Mouse (Mus musculus) liver, embryonic 11.5 days (tissue): ENCODE measurements around the gene Med26. TPM values are rescaled to one million over a fixed set of nuclear protein-coding genes. Genes with fewer than 3 reads are reported as not detected.

Experiments
- ATAC-seq: fragments of 200-750 bp; cut with Nextera tagmentation; replicated peaks from 2 replicates; pipeline ENCODE4 v1.8.0; 2017; ENCODE audit warnings: moderate number of reproducible peaks, mild to moderate bottlenecking, moderate TSS enrichment, moderate library complexity; ENCODE audit not compliant: low FRiP score
- DNase-seq: peaks from one replicate; pipeline ENCODE4 v3.0.0-alpha.2; 2017; ENCODE audit warnings: low spot score
- H3K27ac ChIP-seq: fragments of 300-500 bp; sonication (generic); 2 replicates; pipeline ENCODE4 v1.5.1; 2014; ENCODE audit warnings: mild to moderate bottlenecking, low read depth, low read length, control low read depth
- H3K27me3 ChIP-seq: fragments of 300-500 bp; sonication (generic); replicated peaks from 2 replicates; pipeline ENCODE4 v1.6.1; 2014; ENCODE audit warnings: low read length, mixed read lengths; ENCODE audit not compliant: control insufficient read depth, insufficient read depth
- H3K36me3 ChIP-seq: fragments of 300-500 bp; sonication (generic); 2 replicates; pipeline ENCODE4 v1.6.1; 2014; ENCODE audit warnings: mild to moderate bottlenecking, low read length, moderate library complexity, mixed read lengths; ENCODE audit not compliant: control insufficient read depth, insufficient read depth
- H3K4me1 ChIP-seq: fragments of 300-500 bp; sonication (generic); replicated peaks from 2 replicates; pipeline ENCODE4 v1.6.1; 2014; ENCODE audit warnings: low read length, mixed read lengths; ENCODE audit not compliant: control insufficient read depth, insufficient read depth
- H3K4me2 ChIP-seq: fragments of 300-500 bp; sonication (generic); 2 replicates; pipeline ENCODE4 v1.6.1; 2014; ENCODE audit warnings: mild to moderate bottlenecking, control low read depth, moderate library complexity
- H3K4me3 ChIP-seq: fragments of 300-500 bp; sonication (generic); 2 replicates; pipeline ENCODE4 v1.5.1; 2014; ENCODE audit warnings: low read depth, low read length, control low read depth
- H3K9ac ChIP-seq: fragments of 300-500 bp; sonication (generic); 2 replicates; pipeline ENCODE4 v1.6.1; 2014; ENCODE audit warnings: low read depth, low read length, control low read depth
- H3K9me3 ChIP-seq: fragments of 300-500 bp; sonication (generic); 2 replicates; pipeline ENCODE4 v1.6.1; 2016; ENCODE audit warnings: low read length, inconsistent platforms, mixed read lengths; ENCODE audit not compliant: control insufficient read depth
- WGBS: fragments of 180-500 bp; shearing (Covaris S2); extraction: QIAGEN DNeasy Blood & Tissue Kit; methylation state at CpG from one replicate; pipeline ENCODE4 v1.1.7; 2014; 5-methylcytosine and 5-hydroxymethylcytosine counted together
- polyA plus RNA-seq: library from polyadenylated mRNA; unstranded; fragments of >200 nt; fragmentation: Nextera tagmentation; extraction: Ambion mirVana; gene quantifications from 2 replicates; pipeline ENCODE4 v1.2.1, GENCODE M21; 2014

Gene Med26
- polyA plus RNA-seq, 1 experiment from 2014 or later, result 16.4 TPM

- Histone ChIP-seq H3K4me1 (no peaks in the 10 kb centered on the region), H3K4me3 (no peak overlapping the region), H3K27ac (no peak overlapping the region), H3K9ac (no peak overlapping the region), H3K27me3 (no peaks in the 10 kb centered on the region), H3K36me3 (peaks cover 24% of the 10 kb centered on the region), H3K9me3 (no peaks in the 10 kb centered on the region), H3K4me2 (no peak overlapping the region)
- 78% methylated on average over 1 of the region's 1 CpGs for WGBS
- DNase-seq, result no peak
- ATAC-seq, result no peak
Measured at GRCm38 (mm10) chr8:72561111-72561689, 13.1 kb upstream of the Med26 start.

DNA sequence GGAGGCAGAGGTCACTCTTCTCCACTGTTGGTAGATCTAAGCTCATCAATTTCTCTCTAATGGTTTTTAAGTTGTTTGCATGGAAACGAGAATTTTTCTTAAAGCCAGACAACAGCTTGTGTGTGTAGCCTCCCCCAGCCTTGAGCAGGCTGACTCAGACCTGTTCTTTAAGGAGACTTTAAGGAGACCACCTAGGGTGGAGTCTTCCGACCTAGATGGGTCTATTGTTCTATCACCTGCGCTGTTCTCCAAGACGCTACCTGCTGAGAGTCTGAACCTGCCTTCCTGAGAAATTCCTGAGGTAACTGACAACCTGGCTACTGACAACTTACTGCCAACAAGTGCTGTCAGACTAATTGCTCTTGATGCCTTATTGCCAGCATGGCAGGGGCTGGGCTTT lies 7.7 kb upstream of the Med26 start:
- 59% methylated on average over 4 of the region's 4 CpGs for WGBS
- no peaks in the 10 kb centered on the region for H3K27me3 ChIP-seq
- no peak overlapping the region for H3K9ac ChIP-seq
- H3K4me3 ChIP-seq, result no peak overlapping the region
- H3K36me3 ChIP-seq, result peaks cover 7% of the 10 kb centered on the region
- DNase-seq, result no peak
- no peak overlapping the region for H3K27ac ChIP-seq
- H3K4me2 ChIP-seq, result no peak overlapping the region
- ATAC-seq, result no peak
- H3K4me1 ChIP-seq, result no peaks in the 10 kb centered on the region
- no peaks in the 10 kb centered on the region for H3K9me3 ChIP-seq

- H3K9ac ChIP-seq, result peak overlapping the region; percentile 81
- peak overlapping the region; percentile 89 for H3K4me2 ChIP-seq
- H3K27me3 ChIP-seq, result no peaks in the 10 kb centered on the region
- H3K4me1 ChIP-seq, result peaks cover 21% of the 10 kb centered on the region
- whole genome bisulfite sequencing, result 19% methylated on average over 5 of the region's 5 CpGs
- H3K9me3 ChIP-seq, result no peaks in the 10 kb centered on the region
- H3K27ac ChIP-seq, result peak overlapping the region; percentile 90
- no peak for ATAC-seq
- H3K4me3 ChIP-seq, result peak overlapping the region; percentile 90
- DNase-seq, result no peak
- H3K36me3 ChIP-seq, result peaks cover 4% of the 10 kb centered on the region
Measured at GRCm38 (mm10) chr8:72549314-72549892, 1.3 kb upstream of the Med26 start.

- Histone ChIP-seq H3K36me3 (peaks cover 4% of the 10 kb centered on the region), H3K9ac (peak overlapping the region; percentile 81), H3K4me1 (peaks cover 21% of the 10 kb centered on the region), H3K27ac (peak overlapping the region; percentile 90), H3K9me3 (no peaks in the 10 kb centered on the region), H3K4me3 (peak overlapping the region; percentile 90), H3K27me3 (no peaks in the 10 kb centered on the region), H3K4me2 (peak overlapping the region; percentile 89)
- ATAC-seq (peak; percentile 52), DNase-seq (no peak)
- WGBS, result under 1% methylated on average over 45 of the region's 45 CpGs
Measured at GRCm38 (mm10) chr8:72548644-72549313, 709 bp upstream of the Med26 start.

DNA sequence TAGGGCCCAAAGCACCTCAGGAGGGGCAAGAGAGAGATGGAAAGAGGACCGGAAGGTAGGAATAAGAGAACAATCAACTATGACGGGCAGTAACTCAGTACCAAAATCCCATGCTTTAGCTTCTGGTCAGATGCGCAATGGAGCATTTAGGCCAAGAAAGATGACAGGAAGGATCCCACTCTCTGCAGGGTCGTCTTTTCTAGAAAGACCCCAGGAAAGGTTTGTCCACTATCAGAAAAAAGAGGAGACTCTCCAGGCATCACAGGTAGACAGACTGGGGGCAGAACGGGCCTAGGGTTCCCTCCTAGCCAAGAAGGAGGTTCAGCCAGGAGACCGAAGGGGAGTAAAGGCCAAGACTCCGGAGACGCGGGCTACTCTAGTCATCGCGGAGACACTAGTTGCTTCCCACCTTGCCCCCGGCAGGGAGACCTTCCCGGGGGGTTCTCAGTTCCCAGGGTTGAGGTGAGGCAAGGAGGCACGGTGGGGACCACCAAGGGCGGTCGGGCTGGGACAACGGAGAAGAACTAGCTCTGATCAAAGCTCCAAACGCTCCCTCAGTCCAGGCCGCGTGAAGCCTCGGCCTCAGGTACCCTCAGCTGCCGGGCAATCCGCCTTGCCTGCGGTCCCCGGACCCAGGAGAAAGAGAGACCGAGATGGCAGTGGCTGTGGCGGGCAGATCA lies 808 bp downstream of the Med26 start:
- Histone ChIP-seq H3K27ac (peak overlapping the region; percentile 77), H3K4me1 (peaks cover 26% of the 10 kb centered on the region), H3K27me3 (no peaks in the 10 kb centered on the region), H3K9me3 (no peaks in the 10 kb centered on the region), H3K4me3 (peak overlapping the region; percentile 90), H3K36me3 (peaks cover 10% of the 10 kb centered on the region), H3K9ac (peak overlapping the region; percentile 93), H3K4me2 (peak overlapping the region; percentile 89)
- 2% methylated on average over 27 of the region's 27 CpGs for WGBS
- DNase-seq (no peak), ATAC-seq (no peak; the same call in 1 of the 2 replicates)

- H3K4me3 ChIP-seq, result no peak overlapping the region
- no peak overlapping the region for H3K4me2 ChIP-seq
- H3K9me3 ChIP-seq, result no peaks in the 10 kb centered on the region
- no peak for DNase-seq
- H3K9ac ChIP-seq, result no peak overlapping the region
- ATAC-seq, result no peak
- H3K27me3 ChIP-seq, result no peaks in the 10 kb centered on the region
- peaks cover 6% of the 10 kb centered on the region; the same call in 1 of the 2 replicates for H3K36me3 ChIP-seq
- H3K27ac ChIP-seq, result no peak overlapping the region
- H3K4me1 ChIP-seq, result peaks cover 7% of the 10 kb centered on the region; the same call in 1 of the 2 replicates
Measured at GRCm38 (mm10) chr8:72539234-72539633, 8.8 kb downstream of the Med26 start.

DNA sequence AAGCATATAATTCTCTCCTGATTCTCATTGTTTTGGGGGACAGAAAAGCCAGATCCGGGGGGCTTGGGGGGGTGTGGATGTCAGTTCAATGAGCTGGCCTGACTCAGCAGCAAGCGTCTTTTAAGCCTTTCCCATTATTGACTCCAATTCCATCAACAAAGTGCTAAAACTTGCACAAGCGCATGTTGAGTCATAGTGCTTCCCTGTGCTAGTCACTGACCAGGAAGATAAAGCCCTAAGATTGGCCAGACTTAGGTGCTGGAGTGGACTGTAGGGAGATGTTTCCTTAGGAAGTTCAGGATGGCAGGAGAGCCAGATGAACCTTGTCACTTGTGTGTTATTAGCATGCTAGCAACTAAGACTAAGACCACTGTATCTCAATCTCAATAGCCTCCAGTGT lies 13.2 kb downstream of the Med26 start:
- Histone ChIP-seq H3K4me1 (0 out of 2 replicates have a peak, but pooled peaks cover 2% of the 10 kb centered on the region), H3K9ac (no peak overlapping the region), H3K27ac (no peak overlapping the region), H3K27me3 (no peaks in the 10 kb centered on the region), H3K4me2 (no peak overlapping the region), H3K9me3 (no peaks in the 10 kb centered on the region), H3K36me3 (no peaks in the 10 kb centered on the region; the same call in 1 of the 2 replicates), H3K4me3 (no peak overlapping the region)
- DNase-seq (no peak), ATAC-seq (no peak)
- WGBS, result 88% methylated on average over 3 of the region's 3 CpGs

- DNase-seq (no peak), ATAC-seq (no peak)
- Histone ChIP-seq H3K4me1 (no peaks in the 10 kb centered on the region), H3K27me3 (no peaks in the 10 kb centered on the region), H3K4me3 (no peak overlapping the region), H3K27ac (no peak overlapping the region), H3K4me2 (no peak overlapping the region), H3K36me3 (peaks cover under 1% of the 10 kb centered on the region; the same call in 1 of the 2 replicates), H3K9ac (no peak overlapping the region), H3K9me3 (no peaks in the 10 kb centered on the region)
- WGBS, result 86% methylated on average over 1 of the region's 1 CpGs
Measured at GRCm38 (mm10) chr8:72532103-72532502, 16.0 kb downstream of the Med26 start.
